Mouse (Mus musculus) retina, adult 2 months (tissue): ENCODE results near the gene Catsper2.

ENCODE experiments used
- DNase-seq: peaks from one replicate; pipeline ENCODE4 v3.0.0-alpha.2; 2012; ENCODE audit warnings: low read depth, low spot score

Catsper2 gene

GRCm38 (mm10) chr2:121413387-121414042, at the start of gene Catsper2, which contains the start of gene Pdia3:
TSS of gene Catsper2 (minus strand) at chr2:121413792.
TSS of gene Pdia3 (plus strand) at chr2:121413775.
- peak; percentile 76 for DNase-seq

DNA sequence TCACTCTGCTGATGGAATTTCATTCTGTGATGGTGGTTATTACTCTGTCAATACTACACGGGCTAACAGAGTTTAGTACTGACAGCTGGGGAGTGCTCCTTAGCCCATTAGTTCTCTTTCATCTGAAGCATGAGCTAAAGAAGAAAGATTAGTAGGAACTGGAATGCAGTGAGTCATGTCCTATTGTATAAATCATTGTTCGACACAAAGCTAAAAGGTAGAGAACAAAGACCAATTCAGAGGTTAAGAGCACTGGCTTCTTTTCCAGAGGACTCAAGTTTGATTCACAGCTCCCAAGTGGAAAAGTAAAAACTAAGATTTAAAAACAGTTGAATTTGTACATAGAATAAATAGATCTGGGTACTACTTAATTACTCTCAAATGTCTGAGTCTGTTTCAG, 46.5 kb upstream of the Catsper2 start:
- DNase-seq: no peak

DNA sequence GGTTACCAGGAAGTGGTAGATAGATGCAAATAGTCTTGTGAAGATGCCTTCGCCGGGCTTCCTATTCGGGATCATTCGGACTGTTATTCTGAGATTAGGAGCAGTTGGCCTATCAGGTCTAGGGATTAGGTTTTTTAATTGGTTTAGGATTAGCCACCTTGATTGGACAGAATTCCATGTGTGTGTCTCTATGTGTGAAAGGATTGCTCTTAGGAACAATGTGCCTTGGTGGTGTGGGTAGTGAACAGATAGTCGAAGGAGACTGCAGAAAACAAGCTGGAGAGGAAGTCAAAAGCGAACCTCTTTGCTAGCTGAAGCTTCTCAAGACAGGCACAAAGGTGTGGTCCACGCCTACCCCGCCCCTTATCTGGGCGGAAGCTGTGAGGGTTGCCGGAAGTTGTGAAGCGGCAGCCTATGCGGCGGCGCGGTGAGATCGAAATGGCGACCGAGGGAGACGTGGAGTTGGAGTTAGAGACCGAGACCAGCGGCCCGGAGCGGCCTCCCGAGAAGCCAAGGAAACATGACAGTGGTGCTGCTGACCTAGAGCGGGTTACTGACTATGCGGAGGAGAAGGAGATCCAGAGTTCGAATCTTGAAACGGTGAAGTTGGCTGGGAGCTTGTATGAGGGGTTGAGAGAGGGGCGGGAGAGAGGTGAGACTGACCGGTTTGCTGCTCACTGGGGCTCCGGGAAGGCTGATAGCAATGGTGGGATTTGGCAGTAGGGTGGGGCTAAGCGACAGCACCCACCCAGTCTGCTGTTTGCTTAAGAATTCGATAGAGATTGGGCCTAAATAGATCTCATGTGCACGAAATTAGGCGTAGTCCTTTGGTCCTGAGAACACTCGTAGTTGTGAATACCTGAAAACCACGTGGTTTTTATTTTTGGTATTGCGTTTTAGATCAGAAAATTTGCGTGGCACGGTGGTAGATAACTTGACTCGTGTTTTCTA, 43.4 kb upstream of the Catsper2 start, which contains the start of gene Serinc4:
Serinc4 (minus strand) TSS at position 90 of the 951 bp plus-strand sequence.
- peak; percentile 84 for DNase-seq

DNA sequence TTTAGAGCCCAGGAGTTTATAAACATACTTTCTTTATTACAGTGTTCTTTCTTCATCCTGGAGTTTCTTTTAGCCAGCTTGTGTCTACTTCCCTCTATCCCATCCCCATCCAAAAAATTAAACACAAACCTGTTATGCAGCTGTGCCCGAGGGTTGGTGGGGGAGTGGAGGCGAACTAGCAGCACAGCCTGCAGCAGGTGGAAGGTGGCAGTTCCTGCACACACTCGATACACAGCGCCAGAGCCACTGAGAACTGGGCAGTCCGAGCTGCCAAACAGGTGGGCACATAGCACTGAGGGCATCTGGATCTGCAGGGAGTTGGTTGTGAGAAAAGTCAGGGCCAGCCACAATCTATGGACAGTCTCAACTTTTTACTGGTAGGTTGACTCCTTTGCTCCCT, 41.9 kb upstream of the Catsper2 start:
- DNase-seq: no peak

GRCm38 (mm10) chr2:121453917-121454316, 40.3 kb upstream of the Catsper2 start:
- DNase-seq: no peak

DNA sequence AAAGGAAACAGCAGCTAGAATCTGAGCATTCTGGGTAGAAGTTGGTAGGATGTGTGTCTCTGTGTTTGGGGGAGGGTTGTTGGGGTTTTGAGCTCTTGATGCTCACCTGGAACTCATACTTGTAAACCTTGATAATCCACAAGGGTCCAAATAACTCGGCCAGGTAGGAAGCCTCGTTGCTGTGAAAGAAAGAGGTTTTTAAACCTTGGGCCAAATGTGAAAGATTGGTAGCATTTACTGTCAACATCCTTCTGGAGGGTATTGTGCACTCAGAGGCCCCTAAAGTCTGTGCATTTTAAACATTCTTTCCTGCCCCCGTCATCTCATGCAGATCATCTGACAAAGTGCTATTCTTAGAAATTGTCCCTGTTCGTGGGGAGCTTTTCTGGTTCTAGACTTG, 39.4 kb upstream of the Catsper2 start, which contains the start of gene Hypk:
Hypk (plus strand) TSS at position 301 of the 400 bp plus-strand sequence.
- DNase-seq: no peak

GRCm38 (mm10) chr2:121452361-121452760, 38.8 kb upstream of the Catsper2 start:
- no peak for DNase-seq

GRCm38 (mm10) chr2:121450093-121450492, 36.5 kb upstream of the Catsper2 start:
- DNase-seq: no peak

GRCm38 (mm10) chr2:121449545-121450011, 36.0 kb upstream of the Catsper2 start:
- DNase-seq: no peak

GRCm38 (mm10) chr2:121448739-121449535, 35.3 kb upstream of the Catsper2 start, which contains the start of gene Serf2:
TSS of gene Serf2 (plus strand) at chr2:121449195.
- peak; percentile 96 for DNase-seq

GRCm38 (mm10) chr2:121448136-121448535, 34.5 kb upstream of the Catsper2 start:
- no peak for DNase-seq

DNA sequence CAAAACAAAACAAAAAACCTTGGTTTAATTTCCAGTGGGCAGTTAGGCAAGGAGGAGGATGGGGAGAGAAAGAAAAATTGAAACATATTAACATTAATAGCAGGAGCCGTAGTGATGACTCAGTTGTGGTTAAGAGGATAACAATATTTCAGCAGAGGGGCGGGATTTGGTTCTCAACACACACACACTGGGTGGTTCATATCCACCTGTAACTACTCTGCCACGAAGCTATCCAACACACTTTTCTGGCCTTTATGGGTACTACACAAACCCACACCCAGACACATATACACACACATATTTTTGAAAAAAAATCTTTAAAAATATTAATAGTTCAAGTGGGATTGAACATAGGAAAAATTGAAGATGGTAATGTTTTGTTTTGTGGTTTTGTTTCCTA, 33.4 kb upstream of the Catsper2 start:
- no peak for DNase-seq

- no peak for DNase-seq
Measured at GRCm38 (mm10) chr2:121446506-121446905, 32.9 kb upstream of the Catsper2 start.

GRCm38 (mm10) chr2:121445117-121445516, 31.5 kb upstream of the Catsper2 start:
- no peak for DNase-seq

DNA sequence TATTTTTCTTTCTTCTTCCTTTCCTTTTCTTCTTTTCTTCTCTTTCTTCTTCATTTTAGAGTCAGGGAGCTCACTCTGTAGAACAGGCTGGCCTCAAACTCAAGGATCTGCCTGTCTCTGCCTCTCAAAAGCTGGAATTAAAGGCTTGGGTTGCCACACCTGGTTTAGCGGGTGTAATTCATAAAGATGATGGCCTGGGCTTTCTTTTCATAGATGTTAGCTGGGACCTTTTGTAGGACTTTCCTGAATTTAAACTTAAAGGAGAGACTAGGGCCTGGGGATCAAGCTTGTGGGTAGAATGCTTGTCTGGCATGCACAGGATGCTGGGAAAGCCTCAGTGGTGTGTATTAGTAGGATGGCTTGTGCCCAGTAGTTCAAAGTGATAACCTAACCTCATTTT, 30.6 kb upstream of the Catsper2 start, which contains the start of gene Ell3:
Ell3 (minus strand) TSS at position 101 of the 400 bp plus-strand sequence.
- no peak for DNase-seq

- no peak for DNase-seq
Measured at GRCm38 (mm10) chr2:121443068-121443349, 29.4 kb upstream of the Catsper2 start.

GRCm38 (mm10) chr2:121442259-121443067, 28.9 kb upstream of the Catsper2 start:
- DNase-seq: no peak

- no peak for DNase-seq
Measured at GRCm38 (mm10) chr2:121441800-121442199, 28.2 kb upstream of the Catsper2 start.

- DNase-seq: no peak
Measured at GRCm38 (mm10) chr2:121440834-121441605, 27.4 kb upstream of the Catsper2 start.

DNA sequence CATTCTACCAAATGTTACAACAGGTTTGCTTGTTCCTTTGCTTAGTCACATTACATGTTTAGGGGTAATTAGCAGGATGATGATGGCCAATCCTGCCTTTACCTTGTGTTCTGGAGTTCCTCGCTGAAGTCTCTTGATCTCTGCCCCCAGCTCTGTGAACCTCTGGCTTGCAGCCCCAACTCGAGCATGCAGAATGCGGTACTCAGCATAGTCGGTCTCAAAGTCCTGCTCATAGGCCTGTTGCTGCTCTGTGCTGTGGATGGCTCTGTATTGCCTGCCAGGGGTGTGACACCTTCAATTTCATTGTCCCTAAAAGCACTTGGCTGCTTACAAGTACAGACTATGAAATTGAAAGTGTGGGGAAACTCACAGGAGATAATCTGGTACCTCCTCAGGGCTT, 26.2 kb upstream of the Catsper2 start:
- no peak for DNase-seq
